31 mouse cellular contexts compared by ENCODE assay signal in genomic region chr10:81306837-81307682, GRCm38 (mm10). TPM values are rescaled to one million over a fixed set of nuclear protein-coding genes. Genes with fewer than 3 reads are reported as not detected.
DNase-seq lines count a peak whose midpoint lies in the region; ATAC-seq lines count a peak whose summit lies in the region.
"Had no signal": no experiment of that assay in that cellular context is flagged by ENCODE, and none has a peak within 500 bp of the region (broad histone marks: within the 10 kb centered on the region; RNA-seq: fewer than 3 reads in every experiment).

No protein-coding gene starts in this region.

- H3K9ac ChIP-seq in forebrain, embryonic 14.5 days (ENCODE audit: low read length) = no peak overlapping the region
- H3K9ac ChIP-seq: embryonic facial prominence, embryonic 13.5 days; hindbrain, embryonic 15.5 days; limb, embryonic 13.5 days; lung, embryonic 15.5 days; midbrain, embryonic 12.5 days; neural tube, embryonic 13.5 days had no signal

- H3K9me3 ChIP-seq in forebrain, embryonic 14.5 days (replicated peaks; ENCODE audit: control insufficient read depth, low read length) = no peaks in the 10 kb centered on the region
- H3K9me3 ChIP-seq: embryonic facial prominence, embryonic 13.5 days; forebrain, embryonic 10.5 days; hindbrain, embryonic 10.5 days; hindbrain, embryonic 15.5 days; limb, embryonic 13.5 days; lung, embryonic 15.5 days; midbrain, embryonic 12.5 days; neural tube, embryonic 13.5 days had no signal

- H3K4me1 ChIP-seq in forebrain, embryonic 14.5 days (ENCODE audit: control insufficient read depth, insufficient read depth, low read length) = no peaks in the 10 kb centered on the region

- 94% methylated on average over 21 of the region's 21 CpGs for WGBS in forebrain, embryonic 14.5 days

- H3K4me3 ChIP-seq in forebrain, embryonic 14.5 days (ENCODE audit: low read depth, low read length) = no peak overlapping the region
- H3K4me3 ChIP-seq: embryonic facial prominence, embryonic 13.5 days; forebrain, embryonic 10.5 days; hindbrain, embryonic 10.5 days; hindbrain, embryonic 15.5 days; limb, embryonic 13.5 days; lung, embryonic 15.5 days; midbrain, embryonic 12.5 days; neural tube, embryonic 13.5 days had no signal

- peak; percentile 61 to 74 for DNase-seq in frontal cortex, adult 2 months (ENCODE audit: extremely low spot score in 1 of 2, low spot score in 1 of 2)
- DNase-seq in frontal cortex, postnatal 25 days (ENCODE audit: low spot score in 2 of 2) = no peak
- DNase-seq in layer of hippocampus, adult 9-11 months = peak; percentile 73
- no peak for DNase-seq in layer of hippocampus, postnatal 14 days (ENCODE audit: low spot score in 2 of 2)
- DNase-seq in right cerebral cortex, adult 18-20 months = peak; percentile 75
- DNase-seq in right cerebral cortex, postnatal 25 days = no peak
- peak; percentile 68 for DNase-seq in telencephalon, adult 2 months (ENCODE audit: low read depth, low spot score)
- no peak for DNase-seq in forebrain, embryonic 14.5 days (ENCODE audit: low spot score)
- DNase-seq: adrenal gland, adult 8-10 months; cerebellum, adult 8-10 months; heart, postnatal 14 days; kidney, adult 11 months; kidney, postnatal 14 days; right cerebral cortex, postnatal 14 days; spleen, adult 18-20 months; thymus, adult 18-20 months; thymus, postnatal 25 days had no signal

- H3K27ac ChIP-seq in forebrain, embryonic 14.5 days (ENCODE audit: low read depth, low read length) = no peak overlapping the region
- H3K27ac ChIP-seq: embryonic facial prominence, embryonic 13.5 days; forebrain, embryonic 10.5 days; hindbrain, embryonic 10.5 days; hindbrain, embryonic 15.5 days; limb, embryonic 13.5 days; lung, embryonic 15.5 days; midbrain, embryonic 12.5 days; neural tube, embryonic 13.5 days had no signal

- no peaks in the 10 kb centered on the region for H3K27me3 ChIP-seq in forebrain, embryonic 14.5 days (replicated peaks; ENCODE audit: control insufficient read depth, insufficient read depth, low read length)
- H3K27me3 ChIP-seq: embryonic facial prominence, embryonic 13.5 days; hindbrain, embryonic 15.5 days; limb, embryonic 13.5 days; lung, embryonic 15.5 days; midbrain, embryonic 12.5 days; neural tube, embryonic 13.5 days had no signal

- H3K36me3 ChIP-seq in forebrain, embryonic 14.5 days (ENCODE audit: control insufficient read depth, insufficient read depth, low read length) = peaks cover 66% of the 10 kb centered on the region

- no peak overlapping the region for H3K4me2 ChIP-seq in forebrain, embryonic 14.5 days (ENCODE audit: low read length)
- H3K4me2 ChIP-seq: embryonic facial prominence, embryonic 13.5 days; hindbrain, embryonic 15.5 days; limb, embryonic 13.5 days; liver, embryonic 11.5 days; lung, embryonic 15.5 days; midbrain, embryonic 12.5 days; neural tube, embryonic 13.5 days had no signal

- ATAC-seq in forebrain, embryonic 14.5 days = no peak
- ATAC-seq: CD4-positive, CD25-positive, alpha-beta regulatory T cell, adult 4 months; forebrain, embryonic 16.5 days; inflammation-experienced regulatory T-cells, adult 6 months had no signal

RNA-seq across cellular contexts. Expression of gene Cactin, which starts 13.8 kb away (rescaled TPM):
- polyA plus RNA-seq in frontal cortex, adult 2 months (2012; rRNA removed) = 31.5 and 31.9 TPM in 2 replicates
- 10 to 100 TPM; 22.4 to 25.8 TPM for total RNA-seq in layer of hippocampus, postnatal 14 days (2021)
- polyA plus RNA-seq in forebrain, embryonic 14.5 days (2014; fragmentation: Nextera tagmentation; extraction: Ambion mirVana) = 16.8 and 22.2 TPM in 2 replicates

RNA-seq across cellular contexts. Expression of gene Pip5k1c, which starts 14.3 kb away (rescaled TPM):
- polyA plus RNA-seq in frontal cortex, adult 2 months (2012; rRNA removed) = 326 and 360 TPM in 2 replicates
- total RNA-seq in layer of hippocampus, postnatal 14 days (2021) = 100 to 1,000 TPM; 330 to 352 TPM
- polyA plus RNA-seq in forebrain, embryonic 14.5 days (2014; fragmentation: Nextera tagmentation; extraction: Ambion mirVana) = 76.4 and 114 TPM in 2 replicates

RNA-seq across cellular contexts. Expression of gene Tjp3, which starts 15.7 kb away (rescaled TPM):
- 0.34 and 0.46 TPM in 2 replicates for polyA plus RNA-seq in frontal cortex, adult 2 months (2012; rRNA removed)
- 1 to 10 TPM; 1.6 to 2.5 TPM for total RNA-seq in layer of hippocampus, postnatal 14 days (2021)
- polyA plus RNA-seq in forebrain, embryonic 14.5 days (2014; fragmentation: Nextera tagmentation; extraction: Ambion mirVana) = 4.8 and 7.0 TPM in 2 replicates
- total RNA-seq: gastrocnemius, adult 8-10 months had no signal

RNA-seq across cellular contexts. Expression of gene Tbxa2r, which starts 21.5 kb away (rescaled TPM):
- 2.3 and 3.3 TPM in 2 replicates for polyA plus RNA-seq in frontal cortex, adult 2 months (2012; rRNA removed)
- total RNA-seq in layer of hippocampus, postnatal 14 days (2021) = 1 to 10 TPM; 1.8 to 2.2 TPM
- polyA plus RNA-seq in forebrain, embryonic 14.5 days (2014; fragmentation: Nextera tagmentation; extraction: Ambion mirVana) = 2.9 and 4.1 TPM in 2 replicates

RNA-seq across cellular contexts. Expression of gene Gipc3, which starts 36.0 kb away (rescaled TPM):
- polyA plus RNA-seq in frontal cortex, adult 2 months (2012; rRNA removed) = 0.96 and 1.1 TPM in 2 replicates
- total RNA-seq in layer of hippocampus, postnatal 14 days (2021) = 1 to 10 TPM; 1.4 to 1.5 TPM
- polyA plus RNA-seq in forebrain, embryonic 14.5 days (2014; fragmentation: Nextera tagmentation; extraction: Ambion mirVana) = not detected in 2 replicates
- polyA plus RNA-seq: forebrain, embryonic 10.5 days; forebrain, embryonic 16.5 days; hindbrain, embryonic 10.5 days; hindbrain, embryonic 15.5 days; liver, embryonic 11.5 days; liver, embryonic 16.5 days; midbrain, embryonic 12.5 days; neural tube, embryonic 13.5 days had no signal

Comparison
In these comparisons a context has a peak if more than half of its experiments do, and no peak if none do; other contexts are left out.
1. DNase-seq: peak in frontal cortex, adult 2 months (2 of 2), layer of hippocampus, adult 9-11 months (single experiment), right cerebral cortex, adult 18-20 months (single experiment) and telencephalon, adult 2 months (single experiment); none in frontal cortex, postnatal 25 days (0 of 2), layer of hippocampus, postnatal 14 days (0 of 2), right cerebral cortex, postnatal 25 days (single experiment) and forebrain, embryonic 14.5 days (single experiment).